Mouse (Mus musculus) MEL (cell line): Measurements from ENCODE around the gene Ptpn1.

Experiments
- CTCF ChIP-seq, 3 experiments: IDR thresholded peaks in 2 of 3; conservative IDR thresholded peaks in 1 of 3; 2 replicates each; pipeline ENCODE4 v1.5.1; 2011 to 2012; ENCODE audit warnings: low read length in 3 of 3, low read depth in 2 of 3, mild to moderate bottlenecking in 2 of 3, improper control_type of control experiment in 1 of 3, inconsistent platforms in 1 of 3, mixed read lengths in 1 of 3, moderate library complexity in 1 of 3; ENCODE audit not compliant: control insufficient read depth in 1 of 3, insufficient read depth in 1 of 3, poor library complexity in 1 of 3, severe bottlenecking in 1 of 3
- EP300 ChIP-seq, 2 experiments: IDR thresholded peaks; 2 replicates each; pipeline ENCODE4 v1.6.1; 2011; ENCODE audit warnings: improper control_type of control experiment in 2 of 2, low read length in 2 of 2, low read depth in 1 of 2, mild to moderate bottlenecking in 1 of 2
- ETS1 ChIP-seq: IDR thresholded peaks from 2 replicates; pipeline ENCODE4 v1.6.1; 2012; ENCODE audit warnings: low read depth, mild to moderate bottlenecking, inconsistent platforms, low read length, improper control_type of control experiment, moderate library complexity
- HCFC1 ChIP-seq: IDR thresholded peaks from 2 replicates; pipeline ENCODE4 v1.6.1; 2012; ENCODE audit warnings: low read depth, mild to moderate bottlenecking, inconsistent platforms, low read length, improper control_type of control experiment, moderate library complexity
- NRF1 ChIP-seq: IDR thresholded peaks from 2 replicates; pipeline ENCODE4 v1.6.1; 2014; ENCODE audit warnings: low read depth, mild to moderate bottlenecking, inconsistent platforms, low read length, improper control_type of control experiment, moderate library complexity; ENCODE audit not compliant: poor library complexity, insufficient read depth, severe bottlenecking
- POLR2A ChIP-seq, 2 experiments: IDR thresholded peaks; 2 replicates each; pipeline ENCODE4 v1.6.1; 2011 to 2012; ENCODE audit warnings: low read length in 2 of 2, mild to moderate bottlenecking in 2 of 2, control low read depth in 1 of 2, improper control_type of control experiment in 1 of 2, low read depth in 1 of 2, moderate library complexity in 1 of 2; ENCODE audit not compliant: control insufficient read depth in 1 of 2, insufficient read depth in 1 of 2, poor library complexity in 1 of 2
- TBP ChIP-seq: IDR thresholded peaks from 2 replicates; pipeline ENCODE4 v1.8.0; 2011; ENCODE audit warnings: low read depth, low read length, improper control_type of control experiment
- ZMIZ1 ChIP-seq: IDR thresholded peaks from 2 replicates; pipeline ENCODE4 v1.6.1; 2012; ENCODE audit warnings: low read depth, mild to moderate bottlenecking, inconsistent platforms, low read length, improper control_type of control experiment, moderate library complexity

DNA sequence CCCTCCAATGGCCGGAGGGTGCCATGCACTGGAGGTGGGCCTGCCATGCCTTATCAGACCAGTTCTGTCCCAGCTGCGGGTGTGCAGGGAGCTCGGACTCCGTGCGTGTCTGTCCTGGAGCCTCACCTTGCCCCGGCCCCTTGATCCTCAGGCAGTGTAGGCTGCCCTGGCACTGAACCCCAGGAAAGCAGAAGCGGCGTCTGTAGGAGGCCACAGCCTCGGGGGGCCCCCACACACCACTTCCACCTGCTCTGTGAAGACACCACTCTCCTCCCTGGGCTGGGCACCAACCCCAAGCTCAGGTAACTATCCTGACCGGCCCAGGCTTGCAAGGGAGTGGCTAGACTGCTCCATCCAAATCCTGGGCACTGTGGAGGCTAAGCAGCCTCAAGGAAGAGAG lies 48.5 kb downstream of the Ptpn1 start:
- no peak for TF ChIP-seq HCFC1
- no peak for TF ChIP-seq NRF1
- no peak for TF ChIP-seq CTCF (IDR thresholded peaks at IDR 0.05 in 2 of 3, conservative IDR thresholded peaks at IDR 0.05 in 1 of 3; ENCODE audit: control insufficient read depth in 1 of 3, insufficient read depth in 1 of 3, low read depth in 2 of 3, low read length in 3 of 3, poor library complexity in 1 of 3, severe bottlenecking in 1 of 3)
- no peak for TF ChIP-seq TBP
- TF ChIP-seq EP300 (IDR thresholded peaks at IDR 0.05; ENCODE audit: low read depth in 1 of 2, low read length in 2 of 2): no peak
- no peak for TF ChIP-seq ZMIZ1
- no peak for TF ChIP-seq ETS1
- no peak for TF ChIP-seq POLR2A (IDR thresholded peaks at IDR 0.05; ENCODE audit: control insufficient read depth in 1 of 2, insufficient read depth in 1 of 2, low read depth in 1 of 2, low read length in 2 of 2, poor library complexity in 1 of 2)
